Mouse (Mus musculus) heart, postnatal 0 days (tissue): Measurements from ENCODE around the gene Srebf2.

ENCODE experiments used
- CTCF ChIP-seq: IDR thresholded peaks from 2 replicates; pipeline ENCODE4 v1.5.1; 2016; ENCODE audit warnings: antibody characterized with exemption, control low read depth, low read depth
- EP300 ChIP-seq: IDR thresholded peaks from 2 replicates; pipeline ENCODE4 v1.6.1; 2016; ENCODE audit warnings: antibody characterized with exemption, low read depth

DNA sequence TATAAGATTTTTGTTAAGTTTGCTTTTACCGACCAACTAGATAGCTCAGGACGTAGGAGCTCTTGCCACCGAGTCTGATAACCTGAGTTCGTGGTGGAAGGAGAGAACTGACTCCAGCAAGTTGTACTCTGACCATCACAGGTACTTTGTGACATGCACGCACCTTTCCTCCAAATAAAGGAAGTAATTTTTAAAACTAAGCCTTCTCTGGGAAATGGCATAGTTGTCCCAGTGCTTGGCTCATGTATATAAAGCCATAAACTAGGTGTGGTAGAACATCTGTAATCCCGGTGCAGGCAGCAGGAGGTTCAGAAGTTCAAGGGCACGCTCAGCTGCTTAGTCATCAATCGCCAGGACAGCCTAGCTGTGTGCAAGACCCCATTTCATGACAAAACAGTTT, 26.4 kb upstream of the Srebf2 start:
- no peak for TF ChIP-seq EP300
- TF ChIP-seq CTCF: no peak
